Mouse (Mus musculus): ENCODE measurements around the gene Bex6. TPM values are rescaled to one million over a fixed set of nuclear protein-coding genes. Genes with fewer than 3 reads are reported as not detected.
A peak's percentile ranks its signal among the peaks of the same experiment; 100 is the strongest.

Gene Bex6
- polyA plus RNA-seq, 1 experiment from 2014 or later = not detected

GRCm38 (mm10) chr16:32176896-32177686, 2.5 kb upstream of the Bex6 start:
- Histone ChIP-seq H3K4me3 (no peak overlapping the region), H3K27me3 (no peaks in the 10 kb centered on the region), H3K9me3 (no peaks in the 10 kb centered on the region), H3K4me2 (replicated peaks) (peak overlapping the region; percentile 5; the same call in 1 of the 2 replicates), H3K4me1 (peaks cover 6% of the 10 kb centered on the region; the same call in 1 of the 2 replicates), H3K36me3 (no peaks in the 10 kb centered on the region), H3K9ac (replicated peaks) (0 out of 2 replicates have a peak overlapping the region, but pooled peaks have one; percentile 26), H3K27ac (replicated peaks) (0 out of 2 replicates have a peak overlapping the region, but pooled peaks have one; percentile 15)
- no peak for ATAC-seq (replicated peaks)
- WGBS = 51% methylated on average over 18 of the region's 18 CpGs

- Histone ChIP-seq H3K4me3 (no peak overlapping the region), H3K4me2 (replicated peaks) (no peak overlapping the region), H3K27ac (replicated peaks) (no peak overlapping the region), H3K9me3 (no peaks in the 10 kb centered on the region), H3K9ac (replicated peaks) (no peak overlapping the region), H3K4me1 (no peaks in the 10 kb centered on the region), H3K36me3 (no peaks in the 10 kb centered on the region), H3K27me3 (no peaks in the 10 kb centered on the region)
- 95% methylated on average over 5 of the region's 5 CpGs for WGBS
- ATAC-seq (replicated peaks) = no peak
Measured at GRCm38 (mm10) chr16:32186056-32186455, 6.4 kb downstream of the Bex6 start.

- Histone ChIP-seq H3K9ac (replicated peaks) (no peak overlapping the region), H3K27ac (replicated peaks) (no peak overlapping the region), H3K4me3 (no peak overlapping the region), H3K9me3 (no peaks in the 10 kb centered on the region), H3K27me3 (no peaks in the 10 kb centered on the region), H3K4me2 (replicated peaks) (no peak overlapping the region), H3K36me3 (no peaks in the 10 kb centered on the region), H3K4me1 (no peaks in the 10 kb centered on the region)
- WGBS = 46% methylated on average over 6 of the region's 6 CpGs
- no peak for ATAC-seq (replicated peaks)
Measured at GRCm38 (mm10) chr16:32189109-32189508, 9.5 kb downstream of the Bex6 start.

GRCm38 (mm10) chr16:32190011-32190441, 10.4 kb downstream of the Bex6 start:
- H3K36me3 ChIP-seq = no peaks in the 10 kb centered on the region
- no peak overlapping the region for H3K4me2 ChIP-seq (replicated peaks)
- ATAC-seq (replicated peaks) = no peak
- H3K27me3 ChIP-seq = no peaks in the 10 kb centered on the region
- no peak overlapping the region for H3K4me3 ChIP-seq
- 64% methylated on average over 11 of the region's 12 CpGs for WGBS
- H3K27ac ChIP-seq (replicated peaks) = no peak overlapping the region
- no peaks in the 10 kb centered on the region for H3K4me1 ChIP-seq
- H3K9ac ChIP-seq (replicated peaks) = no peak overlapping the region
- no peaks in the 10 kb centered on the region for H3K9me3 ChIP-seq

GRCm38 (mm10) chr16:32200256-32201003, 20.8 kb downstream of the Bex6 start:
- Histone ChIP-seq H3K4me1 (no peaks in the 10 kb centered on the region), H3K27me3 (no peaks in the 10 kb centered on the region), H3K9me3 (no peaks in the 10 kb centered on the region), H3K27ac (replicated peaks) (peak overlapping the region; percentile 31; the same call in 1 of the 2 replicates), H3K4me3 (no peak overlapping the region), H3K36me3 (no peaks in the 10 kb centered on the region), H3K4me2 (replicated peaks) (0 out of 2 replicates have a peak overlapping the region, but pooled peaks have one; percentile 5), H3K9ac (replicated peaks) (no peak overlapping the region)
- ATAC-seq (replicated peaks) = no peak
- WGBS = 61% methylated on average over 21 of the region's 21 CpGs

GRCm38 (mm10) chr16:32201004-32201325, 21.3 kb downstream of the Bex6 start:
- Histone ChIP-seq H3K4me2 (replicated peaks) (no peak overlapping the region), H3K27ac (replicated peaks) (no peak overlapping the region), H3K36me3 (no peaks in the 10 kb centered on the region), H3K9me3 (no peaks in the 10 kb centered on the region), H3K4me3 (no peak overlapping the region), H3K4me1 (no peaks in the 10 kb centered on the region), H3K9ac (replicated peaks) (no peak overlapping the region), H3K27me3 (no peaks in the 10 kb centered on the region)
- 37% methylated on average over 9 of the region's 9 CpGs for WGBS
- no peak for ATAC-seq (replicated peaks)

- no peak for ATAC-seq (replicated peaks)
- Histone ChIP-seq H3K36me3 (no peaks in the 10 kb centered on the region), H3K4me2 (replicated peaks) (no peak overlapping the region), H3K27ac (replicated peaks) (no peak overlapping the region), H3K9ac (replicated peaks) (no peak overlapping the region), H3K4me1 (no peaks in the 10 kb centered on the region), H3K9me3 (no peaks in the 10 kb centered on the region), H3K4me3 (no peak overlapping the region), H3K27me3 (no peaks in the 10 kb centered on the region)
- WGBS = 72% methylated on average over 6 of the region's 6 CpGs
Measured at GRCm38 (mm10) chr16:32202681-32203080, 23.1 kb downstream of the Bex6 start.

GRCm38 (mm10) chr16:32204902-32205301, 25.3 kb downstream of the Bex6 start:
- Histone ChIP-seq H3K4me3 (no peak overlapping the region), H3K27me3 (no peaks in the 10 kb centered on the region), H3K4me2 (replicated peaks) (no peak overlapping the region), H3K36me3 (no peaks in the 10 kb centered on the region), H3K27ac (replicated peaks) (no peak overlapping the region), H3K9ac (replicated peaks) (no peak overlapping the region), H3K9me3 (no peaks in the 10 kb centered on the region), H3K4me1 (no peaks in the 10 kb centered on the region)
- ATAC-seq (replicated peaks) = no peak
- 64% methylated on average over 3 of the region's 3 CpGs for WGBS

- no peaks in the 10 kb centered on the region for H3K4me1 ChIP-seq
- no peaks in the 10 kb centered on the region for H3K9me3 ChIP-seq
- H3K27ac ChIP-seq (replicated peaks) = no peak overlapping the region
- no peak overlapping the region for H3K4me3 ChIP-seq
- no peak for ATAC-seq (replicated peaks)
- H3K27me3 ChIP-seq = no peaks in the 10 kb centered on the region
- no peaks in the 10 kb centered on the region for H3K36me3 ChIP-seq
- no peak overlapping the region for H3K4me2 ChIP-seq (replicated peaks)
- no peak overlapping the region for H3K9ac ChIP-seq (replicated peaks)
Measured at GRCm38 (mm10) chr16:32214156-32214555, 34.5 kb downstream of the Bex6 start.

GRCm38 (mm10) chr16:32214804-32215576, 35.4 kb downstream of the Bex6 start:
- Histone ChIP-seq H3K27ac (replicated peaks) (no peak overlapping the region), H3K27me3 (no peaks in the 10 kb centered on the region), H3K4me1 (no peaks in the 10 kb centered on the region), H3K36me3 (no peaks in the 10 kb centered on the region), H3K9ac (replicated peaks) (no peak overlapping the region), H3K4me2 (replicated peaks) (no peak overlapping the region), H3K9me3 (no peaks in the 10 kb centered on the region), H3K4me3 (no peak overlapping the region)
- WGBS = 83% methylated on average over 17 of the region's 17 CpGs
- ATAC-seq (replicated peaks) = no peak

- Histone ChIP-seq H3K27me3 (no peaks in the 10 kb centered on the region), H3K36me3 (no peaks in the 10 kb centered on the region), H3K4me3 (no peak overlapping the region), H3K4me2 (replicated peaks) (no peak overlapping the region), H3K9ac (replicated peaks) (no peak overlapping the region), H3K4me1 (no peaks in the 10 kb centered on the region), H3K27ac (replicated peaks) (no peak overlapping the region), H3K9me3 (no peaks in the 10 kb centered on the region)
- no peak for ATAC-seq (replicated peaks)
- 75% methylated on average over 4 of the region's 4 CpGs for WGBS
Measured at GRCm38 (mm10) chr16:32221803-32222202, 42.2 kb downstream of the Bex6 start.

GRCm38 (mm10) chr16:32222399-32222798, 42.8 kb downstream of the Bex6 start:
- no peak for ATAC-seq (replicated peaks)
- H3K27me3 ChIP-seq = no peaks in the 10 kb centered on the region
- no peaks in the 10 kb centered on the region for H3K36me3 ChIP-seq
- no peak overlapping the region for H3K9ac ChIP-seq (replicated peaks)
- H3K4me1 ChIP-seq = no peaks in the 10 kb centered on the region
- H3K9me3 ChIP-seq = no peaks in the 10 kb centered on the region
- H3K27ac ChIP-seq (replicated peaks) = no peak overlapping the region
- no peak overlapping the region for H3K4me2 ChIP-seq (replicated peaks)
- H3K4me3 ChIP-seq = no peak overlapping the region
